8 mouse cellular contexts compared by ENCODE assay signal in genomic region chr5:129020731-129021130, GRCm38 (mm10). TPM values are rescaled to one million over a fixed set of nuclear protein-coding genes. Genes with fewer than 3 reads are reported as not detected.
DNase-seq lines count a peak whose midpoint lies in the region; ATAC-seq and TF ChIP-seq lines count a peak whose summit lies in the region.

No protein-coding gene starts in this region.

- H3K4me1 ChIP-seq in lung, adult 2 months (ENCODE audit: control insufficient read depth, insufficient read depth, low read length): peaks cover 8% of the 10 kb centered on the region
- H3K4me1 ChIP-seq in forebrain, embryonic 10.5 days: peaks cover 24% of the 10 kb centered on the region
- peaks cover 8% of the 10 kb centered on the region for H3K4me1 ChIP-seq in intestine, embryonic 14.5 days (replicated peaks; ENCODE audit: control insufficient read depth, insufficient read depth, low read length)
- peaks cover 3% of the 10 kb centered on the region; the same call in 1 of the 2 replicates for H3K4me1 ChIP-seq in lung, postnatal 0 days (ENCODE audit: insufficient read depth, low read depth, low read length)
- peaks cover 9% of the 10 kb centered on the region; the same call in 1 of the 2 replicates for H3K4me1 ChIP-seq in stomach, embryonic 16.5 days (ENCODE audit: control insufficient read depth, insufficient read depth, low read length)

- H3K4me2 ChIP-seq in intestine, embryonic 14.5 days (ENCODE audit: low read length): peak overlapping the region; percentile 77
- H3K4me2 ChIP-seq in lung, postnatal 0 days (replicated peaks; ENCODE audit: low read depth, low read length): peak overlapping the region; percentile 77
- peak overlapping the region; percentile 87 for H3K4me2 ChIP-seq in stomach, embryonic 16.5 days (ENCODE audit: low read depth, low read length)

- no peaks in the 10 kb centered on the region for H3K27me3 ChIP-seq in forebrain, embryonic 10.5 days (ENCODE audit: poor library complexity, severe bottlenecking)
- H3K27me3 ChIP-seq in intestine, embryonic 14.5 days (replicated peaks; ENCODE audit: control insufficient read depth, insufficient read depth, low read length): no peaks in the 10 kb centered on the region
- no peaks in the 10 kb centered on the region for H3K27me3 ChIP-seq in lung, postnatal 0 days (replicated peaks; ENCODE audit: insufficient read depth, low read length)
- no peaks in the 10 kb centered on the region for H3K27me3 ChIP-seq in stomach, embryonic 16.5 days (ENCODE audit: control insufficient read depth, insufficient read depth, low read length)

- WGBS in lung, adult 2 months: 3% methylated on average over 28 of the region's 28 CpGs
- under 1% methylated on average over 28 of the region's 28 CpGs for WGBS in forebrain, embryonic 10.5 days
- 5% methylated on average over 28 of the region's 28 CpGs for WGBS in intestine, embryonic 14.5 days
- WGBS in lung, postnatal 0 days: 10% methylated on average over 28 of the region's 28 CpGs
- WGBS in stomach, embryonic 16.5 days: 7% methylated on average over 28 of the region's 28 CpGs

- ATAC-seq in intestine, embryonic 14.5 days (replicated peaks; ENCODE audit: low FRiP score, low TSS enrichment, low read depth): peak; percentile 4; the same call in 1 of the 2 replicates
- ATAC-seq in lung, postnatal 0 days: no peak; the same call in 1 of the 2 replicates
- no peak for ATAC-seq in stomach, embryonic 16.5 days (ENCODE audit: insufficient read depth, low FRiP score)

- peak overlapping the region; percentile 100 for H3K27ac ChIP-seq in forebrain, embryonic 10.5 days
- peak overlapping the region; percentile 95 for H3K27ac ChIP-seq in intestine, embryonic 14.5 days (ENCODE audit: low read depth)
- peak overlapping the region; percentile 91 for H3K27ac ChIP-seq in lung, postnatal 0 days (ENCODE audit: low read length)
- H3K27ac ChIP-seq in stomach, embryonic 16.5 days (ENCODE audit: low read length): peak overlapping the region; percentile 97

- H3K9ac ChIP-seq in intestine, embryonic 14.5 days (ENCODE audit: low read length): peak overlapping the region; percentile 92
- H3K9ac ChIP-seq in lung, postnatal 0 days (replicated peaks; ENCODE audit: low read depth): peak overlapping the region; percentile 51
- H3K9ac ChIP-seq in stomach, embryonic 16.5 days (ENCODE audit: low read length): peak overlapping the region; percentile 98

- H3K4me3 ChIP-seq in lung, adult 2 months (replicated peaks; ENCODE audit: extremely low read depth, low read depth, low read length): peak overlapping the region; percentile 98
- H3K4me3 ChIP-seq in forebrain, embryonic 10.5 days: peak overlapping the region; percentile 94
- H3K4me3 ChIP-seq in intestine, embryonic 14.5 days (ENCODE audit: low read depth, low read length): peak overlapping the region; percentile 89
- peak overlapping the region; percentile 74 for H3K4me3 ChIP-seq in lung, postnatal 0 days (ENCODE audit: low read depth, low read length)
- peak overlapping the region; percentile 93 for H3K4me3 ChIP-seq in stomach, embryonic 16.5 days (replicated peaks; ENCODE audit: low read length)

- no peak for TF ChIP-seq CTCF in lung, adult 2 months (IDR thresholded peaks at IDR 0.05; ENCODE audit: insufficient read depth, low read length)
- TF ChIP-seq CTCF in lung, postnatal 0 days (IDR thresholded peaks at IDR 0.05): no peak

- H3K9me3 ChIP-seq in forebrain, embryonic 10.5 days: no peaks in the 10 kb centered on the region
- no peaks in the 10 kb centered on the region for H3K9me3 ChIP-seq in intestine, embryonic 14.5 days (ENCODE audit: control insufficient read depth, low read length)
- no peaks in the 10 kb centered on the region for H3K9me3 ChIP-seq in lung, postnatal 0 days (ENCODE audit: low read length)
- H3K9me3 ChIP-seq in stomach, embryonic 16.5 days (replicated peaks; ENCODE audit: control insufficient read depth, low read length): no peaks in the 10 kb centered on the region

- TF ChIP-seq POLR2A in lung, adult 2 months (IDR thresholded peaks at IDR 0.05; ENCODE audit: borderline replicate concordance, extremely low read depth, low read depth, low read length): no peak

- no peak for DNase-seq in lung, adult 2 months
- no peak for DNase-seq in lung, postnatal 4 days
- DNase-seq in NIH3T3 (ENCODE audit: low read depth): peak; percentile 28
- peak; percentile 52 for DNase-seq in forebrain, embryonic 10.5 days (ENCODE audit: extremely low spot score, low spot score)
- DNase-seq in intestine, embryonic 14.5 days (ENCODE audit: low spot score): no peak
- peak; percentile 27 for DNase-seq in lung, postnatal 0 days (ENCODE audit: low spot score)
- no peak for DNase-seq in urinary bladder, postnatal 10 days (ENCODE audit: low spot score)

- peaks cover 50% of the 10 kb centered on the region for H3K36me3 ChIP-seq in forebrain, embryonic 10.5 days (replicated peaks)
- peaks cover 28% of the 10 kb centered on the region for H3K36me3 ChIP-seq in intestine, embryonic 14.5 days (ENCODE audit: control insufficient read depth, insufficient read depth, low read length)
- no peaks in the 10 kb centered on the region for H3K36me3 ChIP-seq in lung, postnatal 0 days (ENCODE audit: insufficient read depth, low read length)
- H3K36me3 ChIP-seq in stomach, embryonic 16.5 days (ENCODE audit: control insufficient read depth, insufficient read depth, low read length): no peaks in the 10 kb centered on the region; the same call in 1 of the 2 replicates

- TF ChIP-seq EP300 in lung, postnatal 0 days (IDR thresholded peaks at IDR 0.05): no peak

RNA-seq across cellular contexts. Expression of gene Ran, which starts 0.9 kb away (rescaled TPM):
- 35.5 and 43.2 TPM in 2 replicates for polyA plus RNA-seq in lung, adult 2 months (2012; rRNA removed)
- polyA plus RNA-seq in forebrain, embryonic 10.5 days (2016; fragmentation: Nextera tagmentation; extraction: Ambion mirVana): 1,091 and 1,094 TPM in 2 replicates
- 598 and 658 TPM in 2 replicates for polyA plus RNA-seq in intestine, embryonic 14.5 days (2014; fragmentation: Nextera tagmentation; extraction: Ambion mirVana)
- 126 and 138 TPM in 2 replicates for polyA plus RNA-seq in lung, postnatal 0 days (2015; fragmentation: Nextera tagmentation; extraction: Ambion mirVana)
- polyA plus RNA-seq in stomach, embryonic 16.5 days (2015; fragmentation: Nextera tagmentation; extraction: Ambion mirVana): 421 and 484 TPM in 2 replicates

RNA-seq across cellular contexts. Expression of gene Stx2, which starts 12.4 kb away (rescaled TPM):
- 21.3 and 26.9 TPM in 2 replicates for polyA plus RNA-seq in lung, adult 2 months (2012; rRNA removed)
- 24.9 and 25.3 TPM in 2 replicates for polyA plus RNA-seq in forebrain, embryonic 10.5 days (2016; fragmentation: Nextera tagmentation; extraction: Ambion mirVana)
- polyA plus RNA-seq in intestine, embryonic 14.5 days (2014; fragmentation: Nextera tagmentation; extraction: Ambion mirVana): 25.9 and 28.3 TPM in 2 replicates
- polyA plus RNA-seq in lung, postnatal 0 days (2015; fragmentation: Nextera tagmentation; extraction: Ambion mirVana): 15.1 and 18.2 TPM in 2 replicates
- polyA plus RNA-seq in stomach, embryonic 16.5 days (2015; fragmentation: Nextera tagmentation; extraction: Ambion mirVana): 27.8 and 30.6 TPM in 2 replicates

Comparison
In these comparisons a context has a peak if more than half of its experiments do, and no peak if none do; other contexts are left out.
1. DNase-seq: peak in NIH3T3 (single experiment), forebrain, embryonic 10.5 days (single experiment) and lung, postnatal 0 days (single experiment); none in lung, adult 2 months (single experiment), lung, postnatal 4 days (0 of 2), intestine, embryonic 14.5 days (single experiment) and urinary bladder, postnatal 10 days (single experiment).
2. Peak in every context shown above with its lines, with median percentiles within 50 percentile points of each other: H3K4me3 ChIP-seq, H3K27ac ChIP-seq, H3K4me2 ChIP-seq and H3K9ac ChIP-seq.